Mouse (Mus musculus) bone marrow macrophage, adult 2 months (primary cell): Measurements from ENCODE around the gene Pigo.

ENCODE experiments used
- CTCF ChIP-seq: IDR thresholded peaks from 2 replicates; pipeline ENCODE4 v1.5.1; 2012; ENCODE audit warnings: low read depth, mild to moderate bottlenecking, low read length, moderate library complexity
- POLR2A ChIP-seq: IDR thresholded peaks from 2 replicates; pipeline ENCODE4 v1.6.1; 2012; ENCODE audit warnings: mild to moderate bottlenecking, low read depth, low read length, borderline replicate concordance

GRCm38 (mm10) chr4:43030780-43031230, 5.2 kb upstream of the Pigo start:
- TF ChIP-seq POLR2A: no peak
- TF ChIP-seq CTCF: no peak
